Mouse (Mus musculus): Measurements from ENCODE around the gene AI837181. TPM values are rescaled to one million over a fixed set of nuclear protein-coding genes. Genes with fewer than 3 reads are reported as not detected.
A peak's percentile ranks its signal among the peaks of the same experiment; 100 is the strongest.
"Not testable (repeated sequence)": the region's sequence is repeated elsewhere in the genome, so short reads cannot be mapped to it uniquely, and the experiment has no call there.

Gene AI837181
- polyA plus RNA-seq (2016; fragmentation: Nextera tagmentation; extraction: Ambion mirVana), result 61.2 and 65.4 TPM in 2 replicates

- H3K27me3 ChIP-seq (replicated peaks), result no peaks in the 10 kb centered on the region
- peaks cover 29% of the 10 kb centered on the region for H3K4me1 ChIP-seq
- H3K4me3 ChIP-seq, result peak within 1 kb of the TSS; percentile 82
- peaks cover 36% of the 10 kb centered on the region for H3K36me3 ChIP-seq
- peak within 1 kb of the TSS; percentile 81 for H3K27ac ChIP-seq
- H3K4me2 ChIP-seq (replicated peaks), result peak within 1 kb of the TSS; percentile 90
- ATAC-seq (ENCODE audit: low FRiP score, low read depth), result peak; percentile 89
- WGBS, result under 1% methylated on average over 84 of the region's 87 CpGs
- H3K9ac ChIP-seq, result peak within 1 kb of the TSS; percentile 87
- H3K9me3 ChIP-seq, result no peaks in the 10 kb centered on the region
Measured at GRCm38 (mm10) chr19:5424782-5425741, at the start of gene AI837181, which contains the start of gene Drap1. AI837181 (plus strand) TSS chr19:5425144. Drap1 (minus strand) TSS chr19:5424979.

DNA sequence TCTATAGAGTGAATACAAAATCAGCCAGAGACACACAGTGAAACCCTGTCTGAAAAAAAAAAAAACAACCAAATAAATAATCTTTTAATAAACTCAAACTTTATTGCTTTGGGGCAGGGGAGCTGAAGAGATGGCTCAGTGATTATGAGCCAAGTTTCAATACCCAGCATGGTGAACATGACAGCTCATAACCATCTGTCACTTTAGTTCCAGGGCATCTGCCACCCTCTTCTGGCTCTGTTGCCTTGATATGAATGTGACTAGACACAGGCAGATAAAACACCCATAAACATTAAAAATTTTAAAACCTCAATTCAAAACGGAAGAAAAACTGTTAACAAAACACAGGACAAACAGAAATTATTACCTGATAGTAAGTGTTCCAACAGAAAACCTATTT lies 47.5 kb upstream of the AI837181 start:
- H3K4me3 ChIP-seq, result no peak overlapping the region
- no peak overlapping the region for H3K9ac ChIP-seq
- peaks cover 64% of the 10 kb centered on the region for H3K36me3 ChIP-seq
- no peak for ATAC-seq (ENCODE audit: low FRiP score, low read depth)
- no peak overlapping the region for H3K4me2 ChIP-seq (replicated peaks)
- no peak overlapping the region for H3K27ac ChIP-seq
- 91% methylated on average over 1 of the region's 1 CpGs for WGBS
- H3K4me1 ChIP-seq, result no peaks in the 10 kb centered on the region
- no peaks in the 10 kb centered on the region for H3K9me3 ChIP-seq
- H3K27me3 ChIP-seq (replicated peaks), result no peaks in the 10 kb centered on the region

DNA sequence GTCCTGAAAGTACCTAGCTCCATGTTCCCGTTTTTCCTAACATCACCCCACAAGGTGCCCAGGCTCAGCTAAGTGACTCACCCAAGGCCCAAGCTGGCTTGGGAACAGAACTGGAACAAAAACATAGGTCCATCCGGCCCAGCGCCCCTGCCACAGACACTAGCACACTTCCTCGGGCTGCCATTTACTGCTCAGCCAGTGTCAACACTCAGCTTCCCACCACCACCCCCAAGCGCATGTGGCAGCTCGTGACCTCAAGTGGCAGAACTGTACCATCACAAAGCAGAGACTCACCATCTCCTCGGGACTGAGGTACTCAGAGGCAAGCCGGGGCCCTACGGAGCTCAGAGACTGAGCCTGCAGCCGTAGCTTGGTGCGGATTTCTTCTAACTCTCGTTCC lies 41.6 kb upstream of the AI837181 start:
- Histone ChIP-seq H3K4me1 (peaks cover 17% of the 10 kb centered on the region), H3K36me3 (peaks cover 75% of the 10 kb centered on the region), H3K9me3 (no peaks in the 10 kb centered on the region), H3K27ac (no peak overlapping the region), H3K9ac (no peak overlapping the region), H3K4me3 (no peak overlapping the region), H3K4me2 (replicated peaks) (no peak overlapping the region), H3K27me3 (replicated peaks) (no peaks in the 10 kb centered on the region)
- ATAC-seq (ENCODE audit: low FRiP score, low read depth), result no peak
- WGBS, result 94% methylated on average over 12 of the region's 12 CpGs

- peaks cover 61% of the 10 kb centered on the region for H3K36me3 ChIP-seq
- H3K4me1 ChIP-seq, result peaks cover 24% of the 10 kb centered on the region
- H3K9me3 ChIP-seq, result no peaks in the 10 kb centered on the region
- no peaks in the 10 kb centered on the region for H3K27me3 ChIP-seq (replicated peaks)
- ATAC-seq (ENCODE audit: low FRiP score, low read depth), result no peak
- no peak overlapping the region for H3K4me3 ChIP-seq
- H3K4me2 ChIP-seq (replicated peaks), result no peak overlapping the region
- H3K9ac ChIP-seq, result no peak overlapping the region
- 97% methylated on average over 8 of the region's 8 CpGs for WGBS
- H3K27ac ChIP-seq, result no peak overlapping the region
Measured at GRCm38 (mm10) chr19:5384715-5385114, 40.2 kb upstream of the AI837181 start.

GRCm38 (mm10) chr19:5388011-5388441 lies 36.9 kb upstream of the AI837181 start:
- H3K9me3 ChIP-seq, result no peaks in the 10 kb centered on the region
- H3K27me3 ChIP-seq (replicated peaks), result no peaks in the 10 kb centered on the region
- peak overlapping the region; percentile 95 for H3K9ac ChIP-seq
- under 1% methylated on average over 43 of the region's 43 CpGs for WGBS
- ATAC-seq (ENCODE audit: low FRiP score, low read depth), result peak; percentile 57; the same call in 1 of the 2 replicates
- peak overlapping the region; percentile 100 for H3K4me3 ChIP-seq
- H3K27ac ChIP-seq, result peak overlapping the region; percentile 65; the same call in 1 of the 2 replicates
- peak overlapping the region; percentile 93 for H3K4me2 ChIP-seq (replicated peaks)
- H3K36me3 ChIP-seq, result peaks cover 28% of the 10 kb centered on the region
- H3K4me1 ChIP-seq, result peaks cover 31% of the 10 kb centered on the region

- Histone ChIP-seq H3K9me3 (no peaks in the 10 kb centered on the region), H3K4me1 (peaks cover 31% of the 10 kb centered on the region), H3K36me3 (peaks cover 21% of the 10 kb centered on the region), H3K27ac (peak within 1 kb of the TSS; percentile 65; the same call in 1 of the 2 replicates), H3K4me3 (peak within 1 kb of the TSS; percentile 100), H3K9ac (peak within 1 kb of the TSS; percentile 95), H3K27me3 (replicated peaks) (no peaks in the 10 kb centered on the region), H3K4me2 (replicated peaks) (peak within 1 kb of the TSS; percentile 93)
- 2% methylated on average over 43 of the region's 43 CpGs for WGBS
- ATAC-seq (ENCODE audit: low FRiP score, low read depth), result peak; percentile 95
Measured at GRCm38 (mm10) chr19:5388588-5389242, 36.2 kb upstream of the AI837181 start, which contains the start of gene Sart1. Sart1 (minus strand) TSS chr19:5388703.

DNA sequence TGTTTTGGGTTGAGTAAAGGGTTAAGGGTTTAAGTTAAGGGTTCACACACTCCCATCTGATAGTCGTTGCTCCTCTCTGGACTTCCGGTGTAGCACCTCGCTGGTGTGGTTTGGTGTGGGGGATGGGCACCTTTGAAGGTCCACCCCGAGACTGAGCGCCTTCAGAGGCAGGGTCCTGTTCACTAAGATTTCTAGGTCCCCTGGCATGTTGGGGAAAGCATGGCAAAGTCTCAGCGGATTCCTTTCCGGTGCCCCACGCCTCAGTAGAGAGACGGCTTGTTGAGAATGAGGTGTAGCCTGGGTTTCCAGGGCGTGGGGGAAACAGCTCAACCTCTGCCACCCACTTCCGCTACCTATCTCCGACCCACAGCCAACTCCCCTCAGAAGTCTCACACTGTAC lies 35.3 kb upstream of the AI837181 start:
- peak overlapping the region; percentile 100 for H3K4me3 ChIP-seq
- 50% methylated on average over 12 of the region's 12 CpGs for WGBS
- no peak for ATAC-seq (ENCODE audit: low FRiP score, low read depth)
- H3K9ac ChIP-seq, result 0 out of 2 replicates have a peak overlapping the region, but pooled peaks have one; percentile 29
- H3K4me2 ChIP-seq (replicated peaks), result peak overlapping the region; percentile 93
- no peak overlapping the region for H3K27ac ChIP-seq
- H3K27me3 ChIP-seq (replicated peaks), result no peaks in the 10 kb centered on the region
- peaks cover 12% of the 10 kb centered on the region for H3K36me3 ChIP-seq
- peaks cover 31% of the 10 kb centered on the region for H3K4me1 ChIP-seq
- no peaks in the 10 kb centered on the region for H3K9me3 ChIP-seq

DNA sequence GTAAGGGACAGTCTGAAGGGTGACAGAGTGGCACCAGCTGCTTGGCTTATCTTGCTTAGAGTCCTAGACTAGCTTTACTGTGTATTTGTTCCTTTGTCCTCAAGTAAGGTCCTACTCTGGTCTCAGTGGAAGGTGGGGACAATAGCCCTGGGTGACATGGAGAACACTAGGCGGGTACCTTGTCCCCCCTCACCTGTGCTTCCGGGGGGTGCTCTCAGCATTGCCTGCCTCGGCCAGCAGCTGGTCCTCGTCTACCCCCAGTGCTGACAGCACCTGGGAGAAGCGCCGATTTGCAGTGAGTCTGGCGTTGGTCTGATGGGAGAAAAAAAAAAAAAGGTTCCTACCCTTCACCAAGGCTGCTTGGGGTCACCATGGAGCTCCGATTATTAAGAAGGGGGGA lies 34.5 kb upstream of the AI837181 start:
- Histone ChIP-seq H3K9ac (no peak overlapping the region; the same call in 1 of the 2 replicates), H3K27ac (no peak overlapping the region), H3K4me3 (no peak overlapping the region)

GRCm38 (mm10) chr19:5392892-5393291 lies 32.1 kb upstream of the AI837181 start:
- H3K9me3 ChIP-seq, result no peaks in the 10 kb centered on the region
- no peaks in the 10 kb centered on the region for H3K36me3 ChIP-seq
- ATAC-seq (ENCODE audit: low FRiP score, low read depth), result no peak
- H3K27ac ChIP-seq, result no peak overlapping the region
- H3K27me3 ChIP-seq (replicated peaks), result no peaks in the 10 kb centered on the region
- H3K4me2 ChIP-seq (replicated peaks), result no peak overlapping the region
- no peak overlapping the region for H3K9ac ChIP-seq
- peaks cover 15% of the 10 kb centered on the region for H3K4me1 ChIP-seq
- WGBS, result 70% methylated on average over 4 of the region's 4 CpGs
- no peak overlapping the region for H3K4me3 ChIP-seq

More for the DNA sequence above, 34.5 kb upstream of the AI837181 start:
- peaks cover 31% of the 10 kb centered on the region for H3K4me1 ChIP-seq
- 82% methylated on average over 8 of the region's 8 CpGs for WGBS
- ATAC-seq (ENCODE audit: low FRiP score, low read depth), result no peak
- no peaks in the 10 kb centered on the region for H3K9me3 ChIP-seq
- H3K4me2 ChIP-seq (replicated peaks), result peak overlapping the region; percentile 93
- peaks cover 4% of the 10 kb centered on the region; the same call in 1 of the 2 replicates for H3K36me3 ChIP-seq
- H3K27me3 ChIP-seq (replicated peaks), result no peaks in the 10 kb centered on the region

- Histone ChIP-seq H3K4me1 (peaks cover 13% of the 10 kb centered on the region), H3K27ac (no peak overlapping the region), H3K27me3 (replicated peaks) (no peaks in the 10 kb centered on the region), H3K9me3 (no peaks in the 10 kb centered on the region), H3K4me3 (no peak overlapping the region), H3K4me2 (replicated peaks) (no peak overlapping the region), H3K9ac (no peak overlapping the region), H3K36me3 (no peaks in the 10 kb centered on the region)
- 55% methylated on average over 10 of the region's 10 CpGs for WGBS
- no peak for ATAC-seq (ENCODE audit: low FRiP score, low read depth)
Measured at GRCm38 (mm10) chr19:5394168-5394567, 30.8 kb upstream of the AI837181 start.

GRCm38 (mm10) chr19:5395371-5395770 lies 29.6 kb upstream of the AI837181 start:
- Histone ChIP-seq H3K27me3 (replicated peaks) (no peaks in the 10 kb centered on the region), H3K9me3 (no peaks in the 10 kb centered on the region), H3K9ac (no peak overlapping the region), H3K36me3 (no peaks in the 10 kb centered on the region), H3K4me3 (no peak overlapping the region), H3K4me1 (peaks cover under 1% of the 10 kb centered on the region), H3K4me2 (replicated peaks) (no peak overlapping the region), H3K27ac (no peak overlapping the region)
- ATAC-seq (ENCODE audit: low FRiP score, low read depth), result no peak
- WGBS, result 70% methylated on average over 4 of the region's 4 CpGs

DNA sequence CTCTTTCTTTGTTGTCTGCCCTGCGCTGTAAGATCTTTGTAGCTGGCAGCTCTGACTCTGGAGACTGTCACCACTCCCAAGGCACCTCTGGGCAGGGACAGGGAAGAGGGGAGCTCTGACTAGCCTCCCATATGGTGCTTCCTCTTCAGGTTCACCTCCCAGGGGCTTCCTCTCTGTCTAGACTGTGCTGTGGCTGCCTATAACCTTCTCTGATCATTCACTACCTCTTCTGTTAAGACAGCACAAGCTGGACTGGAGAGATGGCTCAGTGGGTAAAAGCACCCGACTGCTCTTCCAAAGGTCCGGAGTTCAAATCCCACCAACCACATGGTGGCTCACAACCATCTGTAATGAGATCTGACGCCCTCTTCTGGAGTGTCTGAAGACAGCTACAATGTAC lies 23.9 kb upstream of the AI837181 start:
- 72% methylated on average over 4 of the region's 4 CpGs for WGBS
- ATAC-seq (ENCODE audit: low FRiP score, low read depth); H3K4me3 ChIP-seq: not testable (repeated sequence)

More for the DNA sequence above, 23.9 kb upstream of the AI837181 start:
- H3K9me3 ChIP-seq; H3K4me1 ChIP-seq; H3K4me2 ChIP-seq (replicated peaks); H3K27ac ChIP-seq; H3K9ac ChIP-seq; H3K36me3 ChIP-seq; H3K27me3 ChIP-seq (replicated peaks): not testable (repeated sequence)

All from neural tube, embryonic 12.5 days (tissue).